Mouse (Mus musculus): ENCODE measurements around the gene Bcl3. TPM values are rescaled to one million over a fixed set of nuclear protein-coding genes. Genes with fewer than 3 reads are reported as not detected.
A peak's percentile ranks its signal among the peaks of the same experiment; 100 is the strongest.

Gene Bcl3
- total and polyA plus RNA-seq, 3 experiments: 3.2 to 25.2 (median 15.8) TPM

GRCm38 (mm10) chr7:19813161-19813560 is 9.4 kb downstream of the Bcl3 start:
- no peaks in the 10 kb centered on the region for H3K9me3 ChIP-seq (replicated peaks; ENCODE audit: low read length)
- H3K36me3 ChIP-seq (replicated peaks in 1 of 2; ENCODE audit: control insufficient read depth in 1 of 2, insufficient read depth in 1 of 2, low read length in 1 of 2): peaks cover 61 to 74% of the 10 kb centered on the region in 2 experiments
- no peak for TF ChIP-seq SMC3 (IDR thresholded peaks at IDR 0.05; ENCODE audit: low read depth, low read length)
- TF ChIP-seq ZC3H11A (IDR thresholded peaks at IDR 0.05; ENCODE audit: low read depth, low read length): no peak
- TF ChIP-seq E2F4 (IDR thresholded peaks at IDR 0.05; ENCODE audit: insufficient replicate concordance, low read depth, low read length): no peak
- TF ChIP-seq TCF12 (IDR thresholded peaks at IDR 0.05; ENCODE audit: low read depth, low read length): no peak
- no peak for TF ChIP-seq EP300 (IDR thresholded peaks at IDR 0.05; ENCODE audit: low read length)
- TF ChIP-seq MEF2A (IDR thresholded peaks at IDR 0.05; ENCODE audit: borderline replicate concordance, low read depth, low read length): no peak
- no peak for TF ChIP-seq ZNF384 (IDR thresholded peaks at IDR 0.05; ENCODE audit: low read depth, low read length)
- no peak for TF ChIP-seq RAD21 (IDR thresholded peaks at IDR 0.05; ENCODE audit: low read depth, low read length)
- TF ChIP-seq BHLHE40 (IDR thresholded peaks at IDR 0.05; ENCODE audit: low read depth, low read length): no peak
- TF ChIP-seq CHD1 (IDR thresholded peaks at IDR 0.05; ENCODE audit: low read depth, low read length): no peak
- no peak for TF ChIP-seq NELFE (IDR thresholded peaks at IDR 0.05; ENCODE audit: low read depth, low read length)
- no peak for TF ChIP-seq POLR2A (IDR thresholded peaks at IDR 0.05; ENCODE audit: low read depth, low read length)
- TF ChIP-seq TBP (conservative IDR thresholded peaks at IDR 0.05; ENCODE audit: low read depth, low read length): no peak
- TF ChIP-seq CTCF (conservative IDR thresholded peaks at IDR 0.05 in 1 of 2, IDR thresholded peaks at IDR 0.05 in 1 of 2; ENCODE audit: low read depth in 2 of 2, low read length in 2 of 2): no peak
- no peak for TF ChIP-seq GABPA (IDR thresholded peaks at IDR 0.05; ENCODE audit: insufficient replicate concordance, low read depth, low read length)
- H3K4me1 ChIP-seq (ENCODE audit: control insufficient read depth in 1 of 2, insufficient read depth in 2 of 2): peaks cover 31 to 52% of the 10 kb centered on the region in 2 experiments
- DNase-seq (ENCODE audit: extremely low read depth): no peak
- no peaks in the 10 kb centered on the region for H3K27me3 ChIP-seq (replicated peaks)
- H3K27ac ChIP-seq (ENCODE audit: insufficient read depth, low read depth): peak overlapping the region; percentile 33; the same call in 1 of the 2 replicates
- H3K4me2 ChIP-seq (ENCODE audit: insufficient read depth, low read depth, poor library complexity, severe bottlenecking): no peak overlapping the region
- in situ Hi-C loops (cut with MboI; ENCODE audit: low pct_ligation_motif_present, low pct_unique_long_range_greater_than_20kb, low sequenced_read_pairs) (no loop called here), dilution Hi-C loops (cut with MboI; ENCODE audit: extremely low pct_ligation_motif_present, extremely low pct_unique_long_range_greater_than_20kb, low sequenced_read_pairs) (no loop called here)
- H3K9ac ChIP-seq (ENCODE audit: insufficient read depth, low read depth): no peak overlapping the region
- H3K4me3 ChIP-seq (replicated peaks in 1 of 3; ENCODE audit: low read depth in 2 of 3, low read length in 2 of 3, poor library complexity in 1 of 3): no peak overlapping the region
- peaks cover 6% of the 10 kb centered on the region; the same call in 1 of the 2 replicates for H3K79me2 ChIP-seq (replicated peaks; ENCODE audit: control insufficient read depth, extremely low read depth, insufficient read depth, poor library complexity, severe bottlenecking)

- H3K36me3 ChIP-seq (replicated peaks in 1 of 2; ENCODE audit: control insufficient read depth in 1 of 2, insufficient read depth in 1 of 2, low read length in 1 of 2): peaks cover 70 to 85% of the 10 kb centered on the region in 2 experiments
- H3K4me2 ChIP-seq (ENCODE audit: insufficient read depth, low read depth, poor library complexity, severe bottlenecking): no peak overlapping the region
- DNase-seq (ENCODE audit: extremely low read depth): no peak
- H3K4me1 ChIP-seq (ENCODE audit: control insufficient read depth in 1 of 2, insufficient read depth in 2 of 2): peaks cover 36 to 57% of the 10 kb centered on the region in 2 experiments
- dilution Hi-C loops (cut with MboI; ENCODE audit: extremely low pct_ligation_motif_present, extremely low pct_unique_long_range_greater_than_20kb, low sequenced_read_pairs): no loop called here
- H3K79me2 ChIP-seq (replicated peaks; ENCODE audit: control insufficient read depth, extremely low read depth, insufficient read depth, poor library complexity, severe bottlenecking): peaks cover 6% of the 10 kb centered on the region; the same call in 1 of the 2 replicates
- in situ Hi-C loops (cut with MboI; ENCODE audit: low pct_ligation_motif_present, low pct_unique_long_range_greater_than_20kb, low sequenced_read_pairs): no loop called here
- peaks cover 6% of the 10 kb centered on the region for H3K9me3 ChIP-seq (replicated peaks; ENCODE audit: low read length)
- TF ChIP-seq EP300 (IDR thresholded peaks at IDR 0.05; ENCODE audit: low read length) (no peak), MXI1 (IDR thresholded peaks at IDR 0.05; ENCODE audit: low read depth, low read length) (no peak), UBTF (IDR thresholded peaks at IDR 0.05; ENCODE audit: low read depth, low read length) (no peak)
- no peak overlapping the region for H3K4me3 ChIP-seq (replicated peaks in 1 of 3; ENCODE audit: low read depth in 2 of 3, low read length in 2 of 3, poor library complexity in 1 of 3)
- no peaks in the 10 kb centered on the region for H3K27me3 ChIP-seq (replicated peaks)
- no peak overlapping the region for H3K9ac ChIP-seq (ENCODE audit: insufficient read depth, low read depth)
- no peak overlapping the region for H3K27ac ChIP-seq (ENCODE audit: insufficient read depth, low read depth)
These were observed 11.5 kb downstream of the Bcl3 start for GRCm38 (mm10) chr7:19811114-19811513.

Measured in CH12.LX (cell line).